Mouse (Mus musculus) intestine, embryonic 15.5 days (tissue): ENCODE results near the gene Tmem165. TPM values are rescaled to one million over a fixed set of nuclear protein-coding genes. Genes with fewer than 3 reads are reported as not detected.

Experiments
- polyA plus RNA-seq: library from polyadenylated mRNA; unstranded; fragments of >200 nt; fragmentation: Nextera tagmentation; extraction: Ambion mirVana; gene quantifications from 2 replicates; pipeline ENCODE4 v1.2.1, GENCODE M21; 2015

Gene Tmem165
- polyA plus RNA-seq, 1 experiment from 2014 or later: 87.6 TPM

Other genes with a start within 250 kb of the Tmem165 start
- gene Kdr, start 205.4 kb upstream of the Tmem165 start, polyA plus RNA-seq: 24.4 and 25.5 TPM in 2 replicates
- 37.6 and 38.7 TPM in 2 replicates for gene Srd5a3, start 43.6 kb upstream of the Tmem165 start, polyA plus RNA-seq
- gene Clock, start 120.9 kb downstream of the Tmem165 start, polyA plus RNA-seq: 11.4 and 13.5 TPM in 2 replicates
- gene Pdcl2, start 147.3 kb downstream of the Tmem165 start, polyA plus RNA-seq: not detected in 2 replicates
- gene Nmu, start 179.9 kb downstream of the Tmem165 start, polyA plus RNA-seq: 0.29 TPM in 1 of 2 replicates, not detected in the other